Mouse (Mus musculus) lung, embryonic 14.5 days (tissue): Measurements from ENCODE around the gene Wdr24. TPM values are rescaled to one million over a fixed set of nuclear protein-coding genes. Genes with fewer than 3 reads are reported as not detected.

Experiments
- ATAC-seq: fragments of 200-750 bp; cut with Nextera tagmentation; 2 replicates; pipeline ENCODE4 v1.8.0; 2017; ENCODE audit warnings: mild to moderate bottlenecking, moderate TSS enrichment, moderate library complexity; ENCODE audit not compliant: insufficient read depth
- DNase-seq: peaks from one replicate; pipeline ENCODE4 v3.0.0-alpha.2; 2015
- H3K27ac ChIP-seq: fragments of 300-500 bp; sonication (generic); 2 replicates; pipeline ENCODE4 v1.5.1; 2014; ENCODE audit warnings: low read depth, mild to moderate bottlenecking, moderate library complexity
- H3K27me3 ChIP-seq: fragments of 300-500 bp; sonication (generic); 2 replicates; pipeline ENCODE4 v1.6.1; 2014; ENCODE audit warnings: low read length, control low read depth; ENCODE audit not compliant: insufficient read depth
- H3K36me3 ChIP-seq: fragments of 300-500 bp; sonication (generic); 2 replicates; pipeline ENCODE4 v1.6.1; 2014; ENCODE audit warnings: control low read depth; ENCODE audit not compliant: insufficient read depth
- H3K4me1 ChIP-seq: fragments of 300-500 bp; sonication (generic); 2 replicates; pipeline ENCODE4 v1.6.1; 2014; ENCODE audit warnings: antibody characterized with exemption, control low read depth; ENCODE audit not compliant: insufficient read depth
- H3K4me2 ChIP-seq: fragments of 300-500 bp; sonication (generic); 2 replicates; pipeline ENCODE4 v1.6.1; 2014; ENCODE audit warnings: mild to moderate bottlenecking
- H3K4me3 ChIP-seq: fragments of 300-500 bp; sonication (generic); 2 replicates; pipeline ENCODE4 v1.5.1; 2014; ENCODE audit warnings: low read depth, low read length
- H3K9ac ChIP-seq: fragments of 300-500 bp; sonication (generic); 2 replicates; pipeline ENCODE4 v1.6.1; 2014
- H3K9me3 ChIP-seq: fragments of 300-500 bp; sonication (generic); 2 replicates; pipeline ENCODE4 v1.6.1; 2016; ENCODE audit warnings: low read depth, low read length, control low read depth
- CTCF ChIP-seq: IDR thresholded peaks from 2 replicates; pipeline ENCODE4 v1.5.1; 2016; ENCODE audit warnings: antibody characterized with exemption, low read depth
- WGBS: fragments of 180-500 bp; shearing (Covaris S2); extraction: QIAGEN DNeasy Blood & Tissue Kit; methylation state at CpG from one replicate; pipeline ENCODE4 v1.1.7; 2014; 5-methylcytosine and 5-hydroxymethylcytosine counted together
- polyA plus RNA-seq: library from polyadenylated mRNA; unstranded; fragments of >200 nt; fragmentation: Nextera tagmentation; extraction: Ambion mirVana; gene quantifications from 2 replicates; pipeline ENCODE4 v1.2.1, GENCODE M21; 2014

Gene Wdr24
- polyA plus RNA-seq, 1 experiment from 2014 or later = 26.0 TPM

GRCm38 (mm10) chr17:25836397-25837075 lies 13.1 kb downstream of the Wdr24 start:
- ATAC-seq (no peak), DNase-seq (no peak)
- Histone ChIP-seq H3K36me3 (peaks cover 55% of the 10 kb centered on the region), H3K27ac (peak overlapping the region; percentile 30; the same call in 1 of the 2 replicates), H3K27me3 (no peaks in the 10 kb centered on the region), H3K4me2 (peak overlapping the region; percentile 74), H3K4me3 (peak overlapping the region; percentile 34), H3K4me1 (peaks cover 31% of the 10 kb centered on the region), H3K9me3 (no peaks in the 10 kb centered on the region), H3K9ac (peak overlapping the region; percentile 53)
- 19% methylated on average over 23 of the region's 23 CpGs for WGBS
- no peak for TF ChIP-seq CTCF

DNA sequence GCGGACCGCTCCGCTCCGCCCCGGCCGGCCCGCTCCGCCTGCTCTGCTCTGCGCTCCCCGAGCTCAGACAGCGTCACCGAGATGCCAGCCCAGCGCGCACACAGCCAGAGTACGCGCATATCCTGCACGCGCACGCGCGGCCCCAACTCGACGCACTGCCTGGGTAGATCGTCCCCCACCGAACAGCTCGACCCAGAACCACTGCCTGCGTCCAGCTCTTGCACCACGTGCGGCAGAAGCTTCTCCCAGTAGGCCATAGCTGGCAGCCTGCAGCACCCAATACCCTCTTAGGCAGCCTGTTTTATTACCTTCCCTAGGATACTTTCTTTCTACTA lies 13.6 kb downstream of the Wdr24 start, which contains the start of gene Rhbdl1:
Gene Rhbdl1 (minus strand): TSS at position 220 of the 335 bp plus-strand sequence.
- ATAC-seq (peak; percentile 13; the same call in 1 of the 2 replicates), DNase-seq (peak; percentile 83)
- Histone ChIP-seq H3K4me3 (peak within 1 kb of the TSS; percentile 34), H3K27ac (peak within 1 kb of the TSS; percentile 30; the same call in 1 of the 2 replicates), H3K9ac (peak within 1 kb of the TSS; percentile 53), H3K36me3 (peaks cover 55% of the 10 kb centered on the region), H3K9me3 (no peaks in the 10 kb centered on the region), H3K4me1 (peaks cover 26% of the 10 kb centered on the region), H3K27me3 (no peaks in the 10 kb centered on the region), H3K4me2 (peak within 1 kb of the TSS; percentile 74)
- WGBS = 2% methylated on average over 29 of the region's 29 CpGs
- TF ChIP-seq CTCF = no peak

GRCm38 (mm10) chr17:25837533-25837932 lies 14.1 kb downstream of the Wdr24 start:
- Histone ChIP-seq H3K4me1 (peaks cover 26% of the 10 kb centered on the region), H3K9ac (no peak overlapping the region), H3K9me3 (no peaks in the 10 kb centered on the region), H3K36me3 (peaks cover 59% of the 10 kb centered on the region), H3K27me3 (no peaks in the 10 kb centered on the region), H3K4me3 (no peak overlapping the region), H3K4me2 (peak overlapping the region; percentile 74), H3K27ac (no peak overlapping the region)
- ATAC-seq (no peak), DNase-seq (peak; percentile 14)
- TF ChIP-seq CTCF = no peak
- WGBS = 51% methylated on average over 3 of the region's 3 CpGs

GRCm38 (mm10) chr17:25838904-25839303 lies 15.5 kb downstream of the Wdr24 start:
- DNase-seq = no peak
- WGBS = 83% methylated on average over 4 of the region's 4 CpGs
- Histone ChIP-seq H3K27me3 (no peaks in the 10 kb centered on the region), H3K9ac (no peak overlapping the region), H3K4me1 (peaks cover 31% of the 10 kb centered on the region), H3K4me2 (no peak overlapping the region), H3K4me3 (no peak overlapping the region), H3K9me3 (no peaks in the 10 kb centered on the region), H3K27ac (no peak overlapping the region), H3K36me3 (peaks cover 63% of the 10 kb centered on the region)
- no peak for ATAC-seq
- TF ChIP-seq CTCF = no peak

GRCm38 (mm10) chr17:25839455-25840235 lies 16.2 kb downstream of the Wdr24 start:
- no peak overlapping the region for H3K4me2 ChIP-seq
- peaks cover 60% of the 10 kb centered on the region for H3K36me3 ChIP-seq
- no peak overlapping the region for H3K4me3 ChIP-seq
- WGBS = 80% methylated on average over 14 of the region's 14 CpGs
- H3K9ac ChIP-seq = no peak overlapping the region
- ATAC-seq (no peak), DNase-seq (no peak)
- TF ChIP-seq CTCF = no peak
- H3K9me3 ChIP-seq = no peaks in the 10 kb centered on the region
- H3K27me3 ChIP-seq = no peaks in the 10 kb centered on the region
- H3K27ac ChIP-seq = no peak overlapping the region
- H3K4me1 ChIP-seq = peaks cover 24% of the 10 kb centered on the region

DNA sequence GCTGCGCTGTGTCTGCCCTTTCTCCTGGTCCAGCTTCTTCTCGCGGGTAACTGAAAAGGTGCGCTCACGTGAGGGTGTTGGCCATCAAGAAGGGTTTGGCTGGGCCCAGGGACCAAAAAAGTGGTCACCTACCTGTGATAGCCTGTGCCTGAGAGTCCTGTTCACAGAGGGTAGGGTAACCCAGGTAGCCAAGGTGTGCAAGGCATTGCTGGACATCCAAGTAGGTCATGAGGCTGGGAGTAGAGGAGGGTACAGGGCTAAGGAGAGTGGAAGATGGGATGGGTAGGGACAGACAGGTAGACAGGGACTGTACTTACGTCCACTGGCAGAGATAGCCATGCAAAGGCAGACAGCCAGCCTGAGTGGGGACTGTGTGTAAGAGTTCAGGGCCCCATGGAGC lies 17.1 kb downstream of the Wdr24 start:
- Histone ChIP-seq H3K9ac (no peak overlapping the region), H3K9me3 (no peaks in the 10 kb centered on the region), H3K27me3 (no peaks in the 10 kb centered on the region), H3K36me3 (peaks cover 52% of the 10 kb centered on the region), H3K4me2 (no peak overlapping the region), H3K4me1 (peaks cover 24% of the 10 kb centered on the region), H3K4me3 (no peak overlapping the region), H3K27ac (no peak overlapping the region)
- WGBS = 94% methylated on average over 6 of the region's 6 CpGs
- DNase-seq (no peak), ATAC-seq (no peak)
- no peak for TF ChIP-seq CTCF
